Mouse (Mus musculus) embryonic facial prominence, embryonic 14.5 days (tissue): ENCODE measurements around the gene Tmbim4. TPM values are rescaled to one million over a fixed set of nuclear protein-coding genes. Genes with fewer than 3 reads are reported as not detected.
"Not testable (repeated sequence)": the region's sequence is repeated elsewhere in the genome, so short reads cannot be mapped to it uniquely, and the experiment has no call there.

Experiments
- ATAC-seq: fragments of 200-750 bp; cut with Nextera tagmentation; 2 replicates; pipeline ENCODE4 v1.8.0; 2017; ENCODE audit warnings: low read depth, moderate number of reproducible peaks, moderate TSS enrichment
- DNase-seq: peaks from one replicate; pipeline ENCODE4 v3.0.0-alpha.2; 2015; ENCODE audit warnings: low spot score
- H3K27ac ChIP-seq: fragments of 300-500 bp; sonication (generic); replicated peaks from 2 replicates; pipeline ENCODE4 v1.5.1; 2014; ENCODE audit warnings: low read depth, mild to moderate bottlenecking, low read length, moderate library complexity
- H3K27me3 ChIP-seq: fragments of 300-500 bp; sonication (generic); replicated peaks from 2 replicates; pipeline ENCODE4 v1.6.1; 2014; ENCODE audit warnings: low read length; ENCODE audit not compliant: control insufficient read depth, insufficient read depth
- H3K36me3 ChIP-seq: fragments of 300-500 bp; sonication (generic); 2 replicates; pipeline ENCODE4 v1.6.1; 2014; ENCODE audit warnings: low read length, mixed read lengths; ENCODE audit not compliant: control insufficient read depth, insufficient read depth
- H3K4me1 ChIP-seq: fragments of 300-500 bp; sonication (generic); 2 replicates; pipeline ENCODE4 v1.6.1; 2014; ENCODE audit warnings: antibody characterized with exemption, low read length; ENCODE audit not compliant: control insufficient read depth, insufficient read depth
- H3K4me2 ChIP-seq: fragments of 300-500 bp; sonication (generic); 2 replicates; pipeline ENCODE4 v1.6.1; 2014; ENCODE audit warnings: low read depth, mild to moderate bottlenecking, low read length, moderate library complexity, mixed read lengths
- H3K4me3 ChIP-seq: fragments of 300-500 bp; sonication (generic); 2 replicates; pipeline ENCODE4 v1.5.1; 2014; ENCODE audit warnings: low read depth, mild to moderate bottlenecking, low read length
- H3K9ac ChIP-seq: fragments of 300-500 bp; sonication (generic); 2 replicates; pipeline ENCODE4 v1.6.1; 2014; ENCODE audit warnings: low read depth, mild to moderate bottlenecking, low read length, moderate library complexity, mixed read lengths
- H3K9me3 ChIP-seq: fragments of 300-500 bp; sonication (generic); 2 replicates; pipeline ENCODE4 v1.6.1; 2016; ENCODE audit warnings: low read length; ENCODE audit not compliant: control insufficient read depth
- WGBS: fragments of 180-500 bp; shearing (Covaris S2); extraction: QIAGEN DNeasy Blood & Tissue Kit; methylation state at CpG from one replicate; pipeline ENCODE4 v1.1.7; 2014; 5-methylcytosine and 5-hydroxymethylcytosine counted together
- polyA plus RNA-seq: library from polyadenylated mRNA; unstranded; fragments of >200 nt; fragmentation: Nextera tagmentation; extraction: Ambion mirVana; gene quantifications from 2 replicates; pipeline ENCODE4 v1.2.1, GENCODE M21; 2014

Gene Tmbim4
- polyA plus RNA-seq, 1 experiment from 2014 or later, result 122 TPM

DNA sequence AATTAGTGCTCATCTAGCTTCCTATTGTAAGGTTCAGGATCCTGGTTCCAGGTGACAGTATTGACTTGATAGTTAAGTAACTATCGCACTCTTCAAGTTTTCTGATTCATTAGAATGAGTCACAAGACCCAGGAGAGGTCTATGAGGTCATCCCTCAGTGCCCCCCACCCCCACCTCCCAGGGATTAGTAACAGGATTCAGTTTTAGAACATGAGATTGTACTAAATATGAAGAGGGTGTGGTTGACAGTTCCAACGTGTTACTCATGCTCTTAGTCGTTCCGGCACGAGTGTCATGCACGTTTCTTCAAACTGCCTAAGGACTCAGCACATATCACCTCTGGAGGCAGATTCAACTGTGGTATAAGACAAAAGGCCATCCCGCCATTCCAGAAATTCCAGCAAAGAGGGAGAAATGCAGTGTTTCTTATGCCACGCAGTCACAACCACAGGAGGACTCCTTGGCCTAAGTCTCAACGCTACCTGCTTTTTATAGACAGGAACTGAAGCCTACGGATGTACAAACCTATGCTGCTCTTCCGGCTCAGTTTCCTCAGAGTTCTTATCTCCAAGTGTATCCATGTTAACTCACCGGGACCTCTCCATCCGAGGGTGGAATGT is 3.3 kb downstream of the Tmbim4 start:
- ATAC-seq (no peak), DNase-seq (no peak)
- 80% methylated on average over 13 of the region's 13 CpGs for WGBS
- no peaks in the 10 kb centered on the region for H3K4me1 ChIP-seq
- no peak overlapping the region for H3K4me3 ChIP-seq
- H3K9me3 ChIP-seq, result no peaks in the 10 kb centered on the region
- H3K27ac ChIP-seq, result no peak overlapping the region
- H3K27me3 ChIP-seq, result 0 out of 2 replicates have a peak, but pooled peaks cover 9% of the 10 kb centered on the region
- no peak overlapping the region for H3K4me2 ChIP-seq
- H3K36me3 ChIP-seq, result no peaks in the 10 kb centered on the region
- H3K9ac ChIP-seq, result no peak overlapping the region

DNA sequence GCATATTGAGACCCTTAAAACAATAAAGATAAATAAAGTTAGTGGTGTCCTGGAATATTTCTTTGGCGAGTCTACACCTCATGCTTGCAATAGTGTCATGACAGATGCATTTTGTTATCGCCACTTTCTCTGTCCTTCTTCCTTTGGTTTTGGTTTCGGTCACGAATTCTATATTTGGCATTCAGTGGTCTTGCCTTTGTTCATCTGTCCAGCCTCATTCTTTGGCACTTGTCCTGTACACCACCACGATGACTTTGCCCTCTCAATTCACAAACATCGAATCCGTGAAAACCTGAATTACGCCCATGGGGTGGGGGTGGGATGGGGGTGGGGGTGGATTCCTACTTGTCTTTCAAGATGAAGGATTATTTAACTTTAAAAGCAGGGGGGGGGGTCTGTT is 6.6 kb downstream of the Tmbim4 start:
- DNase-seq, result no peak
- Histone ChIP-seq H3K9me3 (peaks cover 3% of the 10 kb centered on the region; the same call in 1 of the 2 replicates), H3K4me3 (no peak overlapping the region), H3K27me3 (no peaks in the 10 kb centered on the region), H3K4me2 (no peak overlapping the region), H3K36me3 (no peaks in the 10 kb centered on the region; the same call in 1 of the 2 replicates), H3K9ac (no peak overlapping the region), H3K4me1 (no peaks in the 10 kb centered on the region), H3K27ac (no peak overlapping the region)
- 86% methylated on average over 8 of the region's 8 CpGs for WGBS
- no peak for ATAC-seq

DNA sequence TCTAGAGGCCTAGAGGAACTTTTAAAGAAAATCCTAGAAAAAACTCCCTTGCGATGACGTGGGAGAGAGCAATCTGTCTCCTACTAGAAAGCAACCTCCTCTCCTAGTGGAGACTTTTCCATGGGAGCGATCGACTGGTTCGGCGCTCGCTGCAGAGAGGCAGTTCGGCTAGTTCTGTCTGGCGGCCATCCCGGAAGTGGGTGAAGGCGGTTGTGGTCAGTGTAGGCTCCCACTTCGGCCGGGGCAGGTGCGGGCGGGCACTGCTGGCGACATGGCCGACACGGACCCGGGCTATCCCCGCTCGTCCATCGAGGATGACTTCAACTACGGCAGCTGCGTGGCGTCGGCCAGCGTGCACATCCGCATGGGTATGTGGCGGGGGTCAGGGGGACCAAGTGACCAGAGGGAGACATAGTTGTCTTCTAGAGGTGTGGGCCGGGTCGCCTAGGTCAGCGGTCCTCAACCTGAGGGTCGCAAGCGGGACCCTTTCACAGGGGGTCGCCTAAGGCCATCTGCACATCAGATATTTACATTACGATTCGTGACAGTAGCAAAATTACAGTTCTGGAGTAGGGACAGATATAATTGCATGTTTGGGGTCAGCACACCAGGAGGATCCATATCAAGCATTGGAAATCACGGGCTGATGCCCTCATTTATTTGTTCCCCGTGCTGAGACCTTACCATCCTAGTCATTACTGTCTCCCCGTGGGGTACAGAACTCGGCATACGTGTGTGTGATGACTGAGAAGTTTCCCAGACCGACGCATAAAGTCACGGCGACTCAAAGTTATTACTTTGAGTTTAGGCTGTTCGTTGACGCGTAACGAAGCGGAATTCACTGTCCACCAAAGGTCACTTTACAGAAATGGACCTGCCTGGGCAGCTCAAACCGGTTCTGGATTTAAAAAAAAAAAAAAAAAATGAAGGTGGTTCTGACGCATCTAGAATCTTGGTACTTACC is 7.5 kb downstream of the Tmbim4 start:
- DNase-seq (peak; percentile 90), ATAC-seq (peak; percentile 94)
- peak overlapping the region; percentile 98 for H3K4me3 ChIP-seq
- no peaks in the 10 kb centered on the region; the same call in 1 of the 2 replicates for H3K36me3 ChIP-seq
- no peaks in the 10 kb centered on the region for H3K4me1 ChIP-seq
- no peaks in the 10 kb centered on the region for H3K27me3 ChIP-seq
- H3K9me3 ChIP-seq, result peaks cover 3% of the 10 kb centered on the region; the same call in 1 of the 2 replicates
- H3K27ac ChIP-seq, result no peak overlapping the region
- H3K9ac ChIP-seq, result peak overlapping the region; percentile 84
- H3K4me2 ChIP-seq, result peak overlapping the region; percentile 58
- WGBS, result 4% methylated on average over 47 of the region's 53 CpGs

DNA sequence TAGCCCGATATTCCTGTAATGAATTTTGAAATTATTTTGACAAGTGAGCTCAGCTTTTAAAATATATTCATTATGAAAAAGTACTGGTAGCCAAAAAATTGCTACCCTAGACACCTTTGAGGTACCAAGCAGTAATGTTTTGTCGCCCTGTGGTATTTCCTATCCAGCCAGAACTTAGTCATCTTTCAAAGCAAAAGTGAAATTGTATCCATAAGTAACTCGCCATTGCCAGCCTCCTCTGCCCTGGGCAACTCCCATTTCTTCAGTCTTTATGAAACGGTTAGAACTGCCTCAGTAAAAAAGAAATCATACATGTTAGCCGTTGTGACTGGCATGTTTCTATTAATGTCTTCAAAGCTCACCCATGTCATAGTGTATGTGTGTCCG is 8.1 kb downstream of the Tmbim4 start:
- Histone ChIP-seq H3K9me3 (peaks cover 3% of the 10 kb centered on the region; the same call in 1 of the 2 replicates), H3K4me3 (peak overlapping the region; percentile 98), H3K4me2 (peak overlapping the region; percentile 58), H3K27me3 (no peaks in the 10 kb centered on the region), H3K36me3 (no peaks in the 10 kb centered on the region; the same call in 1 of the 2 replicates), H3K27ac (no peak overlapping the region), H3K4me1 (no peaks in the 10 kb centered on the region), H3K9ac (peak overlapping the region; percentile 84)
- 49% methylated on average over 6 of the region's 6 CpGs for WGBS
- DNase-seq (no peak), ATAC-seq (no peak)

DNA sequence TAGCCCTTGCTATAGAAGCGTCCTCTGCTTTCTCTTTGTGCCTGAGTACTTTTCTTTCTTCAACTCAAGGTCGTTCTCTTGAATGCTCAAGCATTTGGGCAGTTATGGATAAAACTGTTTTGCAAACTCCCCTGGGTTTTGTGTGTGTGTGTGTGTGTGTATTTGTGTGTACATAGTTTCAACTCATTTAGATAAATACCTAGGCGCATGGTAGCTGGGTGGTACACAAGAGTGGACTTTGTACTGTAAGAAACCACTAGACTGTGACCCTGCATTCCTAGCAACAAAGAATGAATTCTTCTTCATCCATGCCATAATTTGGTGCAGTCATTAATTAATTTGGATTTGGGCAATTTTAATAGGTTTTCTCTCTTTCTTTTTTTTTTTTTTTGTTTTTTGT is 8.7 kb downstream of the Tmbim4 start:
- peaks cover 3% of the 10 kb centered on the region; the same call in 1 of the 2 replicates for H3K9me3 ChIP-seq
- WGBS, result 84% methylated on average over 3 of the region's 3 CpGs
- DNase-seq (no peak), ATAC-seq (no peak)
- no peaks in the 10 kb centered on the region for H3K27me3 ChIP-seq
- no peak overlapping the region for H3K4me3 ChIP-seq
- H3K9ac ChIP-seq, result no peak overlapping the region
- no peak overlapping the region for H3K4me2 ChIP-seq
- no peak overlapping the region for H3K27ac ChIP-seq
- no peaks in the 10 kb centered on the region; the same call in 1 of the 2 replicates for H3K36me3 ChIP-seq
- H3K4me1 ChIP-seq, result no peaks in the 10 kb centered on the region

DNA sequence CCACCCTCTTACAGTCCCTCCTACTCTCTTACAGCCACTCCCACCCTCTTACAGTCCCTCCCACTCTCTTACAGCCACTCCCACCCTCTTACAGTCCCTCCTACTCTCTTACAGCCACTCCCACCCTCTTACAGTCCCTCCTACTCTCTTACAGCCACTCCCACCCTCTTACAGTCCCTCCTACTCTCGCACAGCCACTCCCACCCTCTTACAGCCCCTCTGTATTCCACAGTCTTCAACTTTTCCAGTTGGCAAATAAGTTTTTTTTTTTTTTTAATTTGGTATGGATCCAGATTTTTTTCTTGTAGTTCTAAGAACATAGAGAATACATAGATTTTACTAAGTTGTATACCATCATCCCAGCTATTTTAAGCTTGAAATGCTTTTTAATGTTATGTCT is 15.7 kb downstream of the Tmbim4 start:
- not testable (repeated sequence) for H3K27ac ChIP-seq, H3K4me3 ChIP-seq, H3K4me1 ChIP-seq, H3K36me3 ChIP-seq, ATAC-seq, H3K27me3 ChIP-seq, H3K9ac ChIP-seq, DNase-seq, H3K9me3 ChIP-seq, H3K4me2 ChIP-seq
- WGBS, result 91% methylated on average over 1 of the region's 1 CpGs

DNA sequence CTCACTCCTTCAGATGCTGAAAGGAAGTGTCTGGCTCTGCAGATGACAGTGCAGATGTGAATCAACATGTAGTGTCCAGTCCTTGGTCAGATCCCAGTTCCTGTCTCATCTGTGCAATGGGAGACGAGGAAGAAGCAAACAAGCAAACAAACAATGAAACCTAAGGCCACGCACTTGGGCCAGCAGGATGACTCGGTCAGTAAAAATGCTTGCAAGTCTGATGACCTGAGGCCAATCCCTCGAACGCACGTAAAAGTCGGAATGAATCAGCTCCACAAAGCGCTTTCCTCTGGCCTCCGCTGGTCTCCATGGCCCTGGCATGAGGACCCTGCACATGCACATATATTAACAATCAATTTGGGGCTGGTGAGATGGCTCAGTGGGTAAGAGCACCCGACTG is 17.6 kb downstream of the Tmbim4 start:
- H3K9me3 ChIP-seq, result no peaks in the 10 kb centered on the region
- ATAC-seq (no peak), DNase-seq (no peak)
- no peak overlapping the region for H3K27ac ChIP-seq
- no peaks in the 10 kb centered on the region for H3K27me3 ChIP-seq
- peaks cover 9% of the 10 kb centered on the region; the same call in 1 of the 2 replicates for H3K36me3 ChIP-seq
- no peaks in the 10 kb centered on the region for H3K4me1 ChIP-seq
- no peak overlapping the region for H3K4me3 ChIP-seq
- no peak overlapping the region for H3K4me2 ChIP-seq
- WGBS, result 90% methylated on average over 10 of the region's 10 CpGs
- no peak overlapping the region for H3K9ac ChIP-seq

DNA sequence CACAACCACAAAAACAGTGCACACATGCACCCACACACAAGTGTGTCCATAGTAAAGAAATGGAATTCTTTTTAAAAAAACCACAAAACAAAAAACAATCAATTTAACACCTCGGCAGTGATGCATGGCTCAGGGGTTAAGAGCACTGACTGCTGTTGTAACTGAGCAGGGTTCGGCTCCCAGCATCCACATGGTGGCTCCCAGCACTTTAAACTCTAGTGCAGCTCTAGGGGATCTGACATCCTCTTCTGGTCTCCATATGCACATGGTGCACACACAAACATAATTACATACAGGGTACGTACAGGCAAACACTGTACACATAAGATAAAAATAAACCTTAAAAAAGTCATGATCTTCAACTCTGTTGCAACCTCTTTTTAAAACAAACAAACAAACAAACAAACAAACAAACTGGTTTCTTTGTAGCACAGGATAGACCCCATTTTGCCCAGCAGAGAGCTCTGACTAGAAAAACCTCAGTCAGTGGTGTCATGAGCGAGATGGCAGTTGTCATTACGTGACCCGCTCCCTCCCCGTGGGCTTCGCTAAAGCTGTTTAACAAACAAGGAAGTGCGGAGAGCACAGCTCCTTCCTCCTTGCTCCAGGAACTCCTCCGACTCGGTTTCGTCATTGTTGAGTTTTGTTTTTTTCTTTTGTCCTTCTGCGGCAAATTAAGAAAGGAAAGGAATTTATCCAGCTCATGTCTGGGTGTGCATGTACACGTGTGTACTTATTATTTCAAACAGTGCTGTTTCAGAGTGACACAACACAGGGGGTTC is 18.4 kb downstream of the Tmbim4 start:
- ATAC-seq, result no peak

More for the DNA sequence above, 18.4 kb downstream of the Tmbim4 start:
- Histone ChIP-seq H3K27me3 (no peaks in the 10 kb centered on the region), H3K9ac (no peak overlapping the region), H3K36me3 (peaks cover 9% of the 10 kb centered on the region; the same call in 1 of the 2 replicates), H3K4me2 (no peak overlapping the region), H3K9me3 (no peaks in the 10 kb centered on the region), H3K27ac (no peak overlapping the region), H3K4me1 (no peaks in the 10 kb centered on the region), H3K4me3 (no peak overlapping the region)
- WGBS, result 83% methylated on average over 14 of the region's 14 CpGs
- peak; percentile 48 for DNase-seq
